Mouse (Mus musculus): ENCODE data around the gene Pdf.

GRCm38 (mm10) chr8:107095717-107096365 lies 47.4 kb upstream of the Pdf start:
- TF ChIP-seq CTCF (IDR thresholded peaks at IDR 0.05) (no peak), EP300 (IDR thresholded peaks at IDR 0.05) (no peak)
